Mouse (Mus musculus) heart, postnatal 14 days (tissue): ENCODE measurements around the gene Bcl2. TPM values are rescaled to one million over a fixed set of nuclear protein-coding genes. Genes with fewer than 3 reads are reported as not detected.
A peak's percentile ranks its signal among the peaks of the same experiment; 100 is the strongest.

ENCODE experiments used
- DNase-seq, 2 experiments: peaks; one replicate each; pipeline ENCODE4 v3.0.0; 2021 to 2022
- intact Hi-C: fragments of 180-260 bp; cut with DNase I; formaldehyde crosslinking; loops from one replicate; pipeline ENCODE4 v1.15.1; 2025
- total RNA-seq, 2 experiments: library from RNA; stranded (reverse); gene quantifications; 2 replicates each; pipeline ENCODE4 v1.2.3; 2021

Gene Bcl2
- total RNA-seq, 2 experiments from 2014 or later: 5.6 to 7.0 TPM

- intact Hi-C loops: loop anchor here (1.0 to 5.0 kb wide), 3 partner anchors 101 to 291 kb away; no protein-coding TSS in a partner anchor
- no peak for DNase-seq
These were observed 2.1 kb upstream of the Bcl2 start for GRCm38 (mm10) chr1:106716141-106716540.

GRCm38 (mm10) chr1:106715111-106716083 lies 1.3 kb upstream of the Bcl2 start:
- DNase-seq: no peak
- intact Hi-C loops: loop anchor here (1.0 to 5.0 kb wide), 3 partner anchors 102 to 291 kb away; no protein-coding TSS in a partner anchor

- intact Hi-C loops: loop anchor here (5.0 kb wide), 1 partner anchor 87 kb away; no protein-coding TSS in a partner anchor
- DNase-seq: no peak
These were observed 482 bp upstream of the Bcl2 start for GRCm38 (mm10) chr1:106714530-106714981.

- peak; percentile 65 to 80 for DNase-seq
- intact Hi-C loops: loop anchor here (2.0 to 5.0 kb wide), 2 partner anchors 48 to 85 kb away; no protein-coding TSS in a partner anchor
These were observed 1.7 kb downstream of the Bcl2 start for GRCm38 (mm10) chr1:106712330-106712729.

- DNase-seq: no peak
- intact Hi-C loops: loop anchor here (2.0 to 5.0 kb wide), 2 partner anchors 47 to 84 kb away; no protein-coding TSS in a partner anchor
These were observed 2.5 kb downstream of the Bcl2 start for GRCm38 (mm10) chr1:106711356-106712125.

- intact Hi-C loops: loop anchor here (5.0 kb wide), 1 partner anchor 83 kb away; no protein-coding TSS in a partner anchor
- no peak for DNase-seq
These were observed 3.9 kb downstream of the Bcl2 start for GRCm38 (mm10) chr1:106710202-106710601.

- intact Hi-C loops: no loop called here
- no peak for DNase-seq
These were observed 6.8 kb downstream of the Bcl2 start for GRCm38 (mm10) chr1:106707036-106707880.

GRCm38 (mm10) chr1:106703183-106703582 lies 10.9 kb downstream of the Bcl2 start:
- intact Hi-C loops: no loop called here
- DNase-seq: no peak

- intact Hi-C loops: no loop called here
- DNase-seq: peak in 1 of 2 experiments; percentile 23
These were observed 11.5 kb downstream of the Bcl2 start for GRCm38 (mm10) chr1:106702471-106703175.

- intact Hi-C loops: no loop called here
- DNase-seq: no peak
These were observed 13.5 kb downstream of the Bcl2 start for GRCm38 (mm10) chr1:106700520-106701114.

- intact Hi-C loops: no loop called here
- DNase-seq: no peak
These were observed 17.6 kb downstream of the Bcl2 start for GRCm38 (mm10) chr1:106696472-106696871.

- no peak for DNase-seq
- intact Hi-C loops: no loop called here
These were observed 18.4 kb downstream of the Bcl2 start for GRCm38 (mm10) chr1:106695649-106696048.

GRCm38 (mm10) chr1:106694316-106694715 lies 19.8 kb downstream of the Bcl2 start:
- no peak for DNase-seq
- intact Hi-C loops: no loop called here

- no peak for DNase-seq
- intact Hi-C loops: no loop called here
These were observed 21.5 kb downstream of the Bcl2 start for GRCm38 (mm10) chr1:106692599-106692998.

GRCm38 (mm10) chr1:106690887-106691286 lies 23.2 kb downstream of the Bcl2 start:
- intact Hi-C loops: no loop called here
- DNase-seq: no peak

GRCm38 (mm10) chr1:106688161-106688516 lies 25.9 kb downstream of the Bcl2 start:
- DNase-seq: no peak
- intact Hi-C loops: no loop called here

GRCm38 (mm10) chr1:106687435-106688160 lies 26.5 kb downstream of the Bcl2 start:
- no peak for DNase-seq
- intact Hi-C loops: loop anchor here (2.0 kb wide), 1 partner anchor 71 kb away; the partner anchor contains the start of gene Kdsr

GRCm38 (mm10) chr1:106685702-106686101 lies 28.4 kb downstream of the Bcl2 start:
- intact Hi-C loops: loop anchor here (2.0 kb wide), 1 partner anchor 73 kb away; the partner anchor contains the start of gene Kdsr
- DNase-seq: no peak
